Mouse (Mus musculus): ENCODE measurements at regions not wholly inside any gene's neighbourhood (a gene's known extent, or its start where the extent isn't known, plus 50 kb on each side); places are given as distances from the start of the nearest gene placed in this dataset.

- no peak overlapping the region for H3K27ac ChIP-seq (ENCODE audit: insufficient read depth, low read depth)
Observed at GRCm38 (mm10) chr7:69890503-69891061, 476.0 kb downstream of the Nr2f2 start.

GRCm38 (mm10) chr7:69888251-69888650 lies 478.3 kb downstream of the Nr2f2 start:
- no peak for DNase-seq (ENCODE audit: extremely low read depth)
- Histone ChIP-seq H3K27me3 (replicated peaks) (no peaks in the 10 kb centered on the region), H3K27ac (ENCODE audit: insufficient read depth, low read depth) (no peak overlapping the region), H3K79me2 (replicated peaks; ENCODE audit: control insufficient read depth, extremely low read depth, insufficient read depth, poor library complexity, severe bottlenecking) (no peaks in the 10 kb centered on the region), H3K9me3 (replicated peaks; ENCODE audit: low read length) (peaks cover 53% of the 10 kb centered on the region), H3K36me3 (replicated peaks in 1 of 2; ENCODE audit: control insufficient read depth in 1 of 2, insufficient read depth in 1 of 2, low read length in 1 of 2) (no peaks in the 10 kb centered on the region), H3K4me1 (ENCODE audit: control insufficient read depth in 1 of 2, insufficient read depth in 2 of 2) (no peaks in the 10 kb centered on the region), H3K4me3 (replicated peaks in 1 of 3; ENCODE audit: low read depth in 2 of 3, low read length in 2 of 3, poor library complexity in 1 of 3) (no peak overlapping the region), H3K4me2 (ENCODE audit: insufficient read depth, low read depth, poor library complexity, severe bottlenecking) (no peak overlapping the region), H3K9ac (ENCODE audit: insufficient read depth, low read depth) (no peak overlapping the region)
- dilution Hi-C loops (cut with MboI; ENCODE audit: extremely low pct_ligation_motif_present, extremely low pct_unique_long_range_greater_than_20kb, low sequenced_read_pairs), result no loop called here
- TF ChIP-seq E2F4 (IDR thresholded peaks at IDR 0.05; ENCODE audit: insufficient replicate concordance, low read depth, low read length), result no peak
- no peak for TF ChIP-seq MAZ (IDR thresholded peaks at IDR 0.05; ENCODE audit: low read depth, low read length)
- no peak for TF ChIP-seq EP300 (IDR thresholded peaks at IDR 0.05; ENCODE audit: low read length)
- no peak for TF ChIP-seq CHD1 (IDR thresholded peaks at IDR 0.05; ENCODE audit: low read depth, low read length)
- TF ChIP-seq MAFK (IDR thresholded peaks at IDR 0.05; ENCODE audit: insufficient replicate concordance, low read length), result no peak
- no peak for TF ChIP-seq RCOR1 (conservative IDR thresholded peaks at IDR 0.05; ENCODE audit: low read depth, low read length)
- no peak for TF ChIP-seq TBP (conservative IDR thresholded peaks at IDR 0.05; ENCODE audit: low read depth, low read length)
- TF ChIP-seq POLR2A (IDR thresholded peaks at IDR 0.05; ENCODE audit: low read depth, low read length), result no peak
- TF ChIP-seq RAD21 (IDR thresholded peaks at IDR 0.05; ENCODE audit: low read depth, low read length), result no peak
- no peak for TF ChIP-seq ZKSCAN1 (IDR thresholded peaks at IDR 0.05; ENCODE audit: borderline replicate concordance, low read depth, low read length)
- no peak for TF ChIP-seq IRF4 (IDR thresholded peaks at IDR 0.05; ENCODE audit: low read depth, low read length)
- TF ChIP-seq USF2 (conservative IDR thresholded peaks at IDR 0.05; ENCODE audit: low read depth, low read length), result no peak
- in situ Hi-C loops (cut with MboI; ENCODE audit: low pct_ligation_motif_present, low pct_unique_long_range_greater_than_20kb, low sequenced_read_pairs), result no loop called here

More at GRCm38 (mm10) chr7:69890503-69891061, 476.0 kb downstream of the Nr2f2 start:
- no peak for TF ChIP-seq SMC3 (IDR thresholded peaks at IDR 0.05; ENCODE audit: low read depth, low read length)
- TF ChIP-seq SIN3A (IDR thresholded peaks at IDR 0.05; ENCODE audit: low read length), result no peak
- no peak for TF ChIP-seq ZNF384 (IDR thresholded peaks at IDR 0.05; ENCODE audit: low read depth, low read length)
- TF ChIP-seq HCFC1 (IDR thresholded peaks at IDR 0.05; ENCODE audit: low read depth, low read length), result no peak
- no peak for TF ChIP-seq CTCF (conservative IDR thresholded peaks at IDR 0.05 in 1 of 2, IDR thresholded peaks at IDR 0.05 in 1 of 2; ENCODE audit: low read depth in 2 of 2, low read length in 2 of 2)
- TF ChIP-seq PAX5 (IDR thresholded peaks at IDR 0.05; ENCODE audit: low read length), result no peak
- TF ChIP-seq NELFE (IDR thresholded peaks at IDR 0.05; ENCODE audit: low read depth, low read length), result no peak
- TF ChIP-seq MAX (IDR thresholded peaks at IDR 0.05; ENCODE audit: low read length), result no peak
- no peak for TF ChIP-seq ETS1 (conservative IDR thresholded peaks at IDR 0.05; ENCODE audit: low read depth, low read length)
- TF ChIP-seq EP300 (IDR thresholded peaks at IDR 0.05; ENCODE audit: low read length), result no peak
- no peak for TF ChIP-seq UBTF (IDR thresholded peaks at IDR 0.05; ENCODE audit: low read depth, low read length)
- no peak for TF ChIP-seq MEF2A (IDR thresholded peaks at IDR 0.05; ENCODE audit: borderline replicate concordance, low read depth, low read length)
- no peak for TF ChIP-seq GABPA (IDR thresholded peaks at IDR 0.05; ENCODE audit: insufficient replicate concordance, low read depth, low read length)
- no peak for TF ChIP-seq JUND (conservative IDR thresholded peaks at IDR 0.05; ENCODE audit: low read depth, low read length)
- TF ChIP-seq NRF1 (IDR thresholded peaks at IDR 0.05; ENCODE audit: low read depth, low read length), result no peak
- no peak for TF ChIP-seq ZMIZ1 (IDR thresholded peaks at IDR 0.05; ENCODE audit: low read depth, low read length)
- no peak for TF ChIP-seq POLR2AphosphoS2 (IDR thresholded peaks at IDR 0.05; ENCODE audit: low read depth, low read length)
- no peak for TF ChIP-seq BHLHE40 (IDR thresholded peaks at IDR 0.05; ENCODE audit: low read depth, low read length)
- no peaks in the 10 kb centered on the region for H3K36me3 ChIP-seq (replicated peaks in 1 of 2; ENCODE audit: control insufficient read depth in 1 of 2, insufficient read depth in 1 of 2, low read length in 1 of 2)
- dilution Hi-C loops (cut with MboI; ENCODE audit: extremely low pct_ligation_motif_present, extremely low pct_unique_long_range_greater_than_20kb, low sequenced_read_pairs) (no loop called here), in situ Hi-C loops (cut with MboI; ENCODE audit: low pct_ligation_motif_present, low pct_unique_long_range_greater_than_20kb, low sequenced_read_pairs) (no loop called here)
- no peaks in the 10 kb centered on the region for H3K4me1 ChIP-seq (ENCODE audit: control insufficient read depth in 1 of 2, insufficient read depth in 2 of 2)
- H3K9ac ChIP-seq (ENCODE audit: insufficient read depth, low read depth), result no peak overlapping the region
- H3K4me3 ChIP-seq (replicated peaks in 1 of 3; ENCODE audit: low read depth in 2 of 3, low read length in 2 of 3, poor library complexity in 1 of 3), result no peak overlapping the region
- H3K27me3 ChIP-seq (replicated peaks), result no peaks in the 10 kb centered on the region
- H3K79me2 ChIP-seq (replicated peaks; ENCODE audit: control insufficient read depth, extremely low read depth, insufficient read depth, poor library complexity, severe bottlenecking), result no peaks in the 10 kb centered on the region
- H3K4me2 ChIP-seq (ENCODE audit: insufficient read depth, low read depth, poor library complexity, severe bottlenecking), result no peak overlapping the region
- H3K9me3 ChIP-seq (replicated peaks; ENCODE audit: low read length), result peaks cover 62% of the 10 kb centered on the region
- DNase-seq (ENCODE audit: extremely low read depth), result no peak

Measured in CH12.LX (cell line).